Mouse (Mus musculus): ENCODE measurements around the gene Gabrd. TPM values are rescaled to one million over a fixed set of nuclear protein-coding genes. Genes with fewer than 3 reads are reported as not detected.
"Not testable (repeated sequence)": the region's sequence is repeated elsewhere in the genome, so short reads cannot be mapped to it uniquely, and the experiment has no call there.

The Gabrd gene
- polyA plus RNA-seq, 1 experiment from 2014 or later = 1.2 TPM

DNA sequence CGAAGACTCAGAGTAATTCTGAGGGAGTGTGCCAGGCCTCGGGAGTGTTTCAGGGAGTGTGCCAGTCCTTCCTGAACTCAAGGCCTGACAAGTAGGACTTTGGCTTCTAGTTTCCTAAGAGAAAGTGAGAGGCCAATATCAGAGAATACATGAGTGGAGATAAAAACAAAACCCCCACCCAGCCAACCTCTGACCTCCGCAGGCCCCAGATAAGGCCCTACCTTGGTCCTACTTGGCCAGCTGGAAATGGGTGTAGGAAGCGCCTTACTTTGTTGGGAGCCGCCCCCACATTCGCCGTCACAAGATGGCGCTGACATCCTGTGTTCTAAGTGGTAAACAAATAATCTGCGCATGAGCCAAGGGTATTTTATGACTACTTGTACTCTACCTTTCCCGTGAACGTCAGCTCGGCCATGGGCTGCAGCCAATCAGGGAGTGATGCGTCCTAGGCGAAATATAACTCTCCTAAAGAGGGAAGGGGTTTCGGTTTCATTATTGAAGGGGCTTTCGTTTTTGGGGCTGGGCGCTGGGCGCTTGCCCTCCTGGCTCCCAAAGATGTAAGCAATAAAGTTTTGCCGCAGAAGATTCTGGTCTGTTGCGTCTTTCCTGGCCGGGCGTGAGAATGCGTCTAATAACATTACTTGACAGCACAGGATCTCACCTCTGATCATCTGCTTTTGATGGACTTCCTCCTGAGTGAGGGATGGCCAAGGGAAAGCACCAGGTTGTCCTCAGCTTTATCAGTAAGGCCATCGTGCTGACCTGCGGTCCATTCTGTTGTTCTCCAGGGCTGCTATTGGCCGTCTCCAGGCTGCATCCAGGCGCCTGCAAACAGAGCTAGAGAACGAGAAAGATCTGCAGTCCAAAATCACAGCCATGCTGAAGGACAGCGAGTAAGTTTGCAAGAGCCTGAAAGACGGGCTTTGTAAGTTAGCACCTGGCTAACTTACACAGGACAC lies 23.8 kb upstream of the Gabrd start:
- not testable (repeated sequence) for ATAC-seq; H3K4me3 ChIP-seq (ENCODE audit: low read depth, low read length); H3K9me3 ChIP-seq (replicated peaks; ENCODE audit: control insufficient read depth, low read length); H3K4me1 ChIP-seq (ENCODE audit: control insufficient read depth, insufficient read depth, low read length); DNase-seq (ENCODE audit: low spot score); H3K27ac ChIP-seq (ENCODE audit: low read depth, low read length); H3K36me3 ChIP-seq (ENCODE audit: control insufficient read depth, insufficient read depth, low read length); H3K4me2 ChIP-seq (ENCODE audit: low read length); H3K9ac ChIP-seq (ENCODE audit: low read length); H3K27me3 ChIP-seq (replicated peaks; ENCODE audit: control insufficient read depth, insufficient read depth, low read length)
- WGBS = 90% methylated on average over 20 of the region's 30 CpGs

- ATAC-seq (no peak), DNase-seq (ENCODE audit: low spot score) (no peak)
- 91% methylated on average over 3 of the region's 3 CpGs for WGBS
- Histone ChIP-seq H3K4me1 (ENCODE audit: control insufficient read depth, insufficient read depth, low read length) (no peaks in the 10 kb centered on the region), H3K4me2 (ENCODE audit: low read length) (no peak overlapping the region), H3K36me3 (ENCODE audit: control insufficient read depth, insufficient read depth, low read length) (no peaks in the 10 kb centered on the region), H3K27ac (ENCODE audit: low read depth, low read length) (no peak overlapping the region), H3K4me3 (ENCODE audit: low read depth, low read length) (no peak overlapping the region), H3K9ac (ENCODE audit: low read length) (no peak overlapping the region), H3K9me3 (replicated peaks; ENCODE audit: control insufficient read depth, low read length) (no peaks in the 10 kb centered on the region), H3K27me3 (replicated peaks; ENCODE audit: control insufficient read depth, insufficient read depth, low read length) (no peaks in the 10 kb centered on the region)
Measured at GRCm38 (mm10) chr4:155420137-155420536, 22.2 kb upstream of the Gabrd start.

DNA sequence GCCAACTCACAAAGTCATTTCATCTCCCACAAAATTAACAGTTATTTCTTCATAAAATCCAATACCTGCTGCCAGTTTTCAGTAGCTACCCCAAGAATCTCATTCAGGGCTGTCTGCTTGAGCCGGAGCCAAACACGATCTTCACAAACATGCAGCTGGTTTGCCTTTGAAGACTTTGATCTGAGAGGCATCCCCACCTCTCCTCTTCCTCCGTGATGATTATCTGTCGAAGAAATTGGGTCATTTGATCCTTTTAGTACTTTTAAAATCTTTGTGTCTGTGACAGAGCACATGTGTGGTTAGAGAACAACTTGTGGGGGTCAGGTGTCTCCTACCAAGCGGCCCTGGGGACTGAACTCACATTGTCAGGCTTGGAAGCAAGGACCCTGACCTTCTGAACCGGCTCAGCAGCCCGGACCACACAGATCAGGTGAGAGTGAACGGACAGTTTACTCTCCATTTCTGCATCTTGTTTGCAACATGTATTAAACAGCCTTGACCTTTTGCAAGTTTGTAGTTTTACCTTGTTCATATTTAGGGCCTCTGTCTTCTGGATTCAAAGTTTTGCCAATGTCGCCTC lies 16.8 kb upstream of the Gabrd start:
- ATAC-seq (no peak), DNase-seq (ENCODE audit: low spot score) (no peak)
- WGBS = 84% methylated on average over 9 of the region's 9 CpGs
- Histone ChIP-seq H3K4me2 (ENCODE audit: low read length) (no peak overlapping the region), H3K27me3 (replicated peaks; ENCODE audit: control insufficient read depth, insufficient read depth, low read length) (no peaks in the 10 kb centered on the region), H3K36me3 (ENCODE audit: control insufficient read depth, insufficient read depth, low read length) (no peaks in the 10 kb centered on the region), H3K4me1 (ENCODE audit: control insufficient read depth, insufficient read depth, low read length) (peaks cover 3% of the 10 kb centered on the region), H3K9ac (ENCODE audit: low read length) (no peak overlapping the region), H3K4me3 (ENCODE audit: low read depth, low read length) (no peak overlapping the region), H3K27ac (ENCODE audit: low read depth, low read length) (no peak overlapping the region), H3K9me3 (replicated peaks; ENCODE audit: control insufficient read depth, low read length) (no peaks in the 10 kb centered on the region)

DNA sequence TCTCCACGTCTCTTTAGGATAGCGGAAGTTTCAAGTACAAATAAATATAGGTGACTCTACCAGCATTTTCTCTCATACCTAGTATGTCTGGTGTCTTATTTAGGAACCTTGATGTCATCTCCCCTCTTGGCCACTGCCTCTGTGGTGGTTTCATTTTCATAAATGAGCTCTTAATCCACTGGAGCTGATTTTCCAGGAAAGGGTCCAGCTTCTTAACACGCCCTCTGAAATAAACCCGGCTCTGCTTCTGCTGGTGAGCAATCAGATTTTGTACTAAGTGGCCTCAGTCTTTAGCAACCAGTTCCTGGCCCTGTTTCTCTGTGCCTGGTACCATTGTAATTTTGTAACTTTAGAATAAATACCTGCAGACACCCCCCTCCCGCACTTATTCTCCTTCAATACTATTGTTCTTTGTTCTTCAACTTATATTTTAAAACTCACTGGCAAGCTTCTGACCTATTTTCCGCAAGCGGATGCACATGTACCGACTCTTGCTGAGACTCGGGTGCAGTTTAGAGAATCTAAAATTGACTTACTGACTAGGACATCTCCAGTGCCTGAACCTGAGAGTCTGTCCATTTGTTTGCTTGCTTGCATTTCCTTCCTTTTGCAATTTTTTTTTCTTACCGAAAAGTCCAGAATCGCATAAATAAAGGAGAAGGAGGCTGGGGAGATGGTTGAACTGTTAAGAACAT lies 15.9 kb upstream of the Gabrd start:
- Histone ChIP-seq H3K27ac (ENCODE audit: low read depth, low read length) (no peak overlapping the region), H3K4me2 (ENCODE audit: low read length) (no peak overlapping the region), H3K27me3 (replicated peaks; ENCODE audit: control insufficient read depth, insufficient read depth, low read length) (no peaks in the 10 kb centered on the region), H3K36me3 (ENCODE audit: control insufficient read depth, insufficient read depth, low read length) (no peaks in the 10 kb centered on the region), H3K9me3 (replicated peaks; ENCODE audit: control insufficient read depth, low read length) (no peaks in the 10 kb centered on the region), H3K4me1 (ENCODE audit: control insufficient read depth, insufficient read depth, low read length) (peaks cover 3% of the 10 kb centered on the region), H3K9ac (ENCODE audit: low read length) (no peak overlapping the region), H3K4me3 (ENCODE audit: low read depth, low read length) (no peak overlapping the region)
- no peak for DNase-seq (ENCODE audit: low spot score)
- 94% methylated on average over 11 of the region's 11 CpGs for WGBS
- ATAC-seq = no peak

- no peak for ATAC-seq
- no peaks in the 10 kb centered on the region for H3K9me3 ChIP-seq (replicated peaks; ENCODE audit: control insufficient read depth, low read length)
- H3K36me3 ChIP-seq (ENCODE audit: control insufficient read depth, insufficient read depth, low read length) = no peaks in the 10 kb centered on the region
- H3K27ac ChIP-seq (ENCODE audit: low read depth, low read length) = no peak overlapping the region
- 92% methylated on average over 6 of the region's 6 CpGs for WGBS
- H3K4me1 ChIP-seq (ENCODE audit: control insufficient read depth, insufficient read depth, low read length) = peaks cover 7% of the 10 kb centered on the region
- no peak overlapping the region for H3K9ac ChIP-seq (ENCODE audit: low read length)
- no peak overlapping the region for H3K4me3 ChIP-seq (ENCODE audit: low read depth, low read length)
- H3K4me2 ChIP-seq (ENCODE audit: low read length) = no peak overlapping the region
- no peaks in the 10 kb centered on the region for H3K27me3 ChIP-seq (replicated peaks; ENCODE audit: control insufficient read depth, insufficient read depth, low read length)
- DNase-seq (ENCODE audit: low spot score) = no peak
Measured at GRCm38 (mm10) chr4:155412124-155412523, 14.2 kb upstream of the Gabrd start.

DNA sequence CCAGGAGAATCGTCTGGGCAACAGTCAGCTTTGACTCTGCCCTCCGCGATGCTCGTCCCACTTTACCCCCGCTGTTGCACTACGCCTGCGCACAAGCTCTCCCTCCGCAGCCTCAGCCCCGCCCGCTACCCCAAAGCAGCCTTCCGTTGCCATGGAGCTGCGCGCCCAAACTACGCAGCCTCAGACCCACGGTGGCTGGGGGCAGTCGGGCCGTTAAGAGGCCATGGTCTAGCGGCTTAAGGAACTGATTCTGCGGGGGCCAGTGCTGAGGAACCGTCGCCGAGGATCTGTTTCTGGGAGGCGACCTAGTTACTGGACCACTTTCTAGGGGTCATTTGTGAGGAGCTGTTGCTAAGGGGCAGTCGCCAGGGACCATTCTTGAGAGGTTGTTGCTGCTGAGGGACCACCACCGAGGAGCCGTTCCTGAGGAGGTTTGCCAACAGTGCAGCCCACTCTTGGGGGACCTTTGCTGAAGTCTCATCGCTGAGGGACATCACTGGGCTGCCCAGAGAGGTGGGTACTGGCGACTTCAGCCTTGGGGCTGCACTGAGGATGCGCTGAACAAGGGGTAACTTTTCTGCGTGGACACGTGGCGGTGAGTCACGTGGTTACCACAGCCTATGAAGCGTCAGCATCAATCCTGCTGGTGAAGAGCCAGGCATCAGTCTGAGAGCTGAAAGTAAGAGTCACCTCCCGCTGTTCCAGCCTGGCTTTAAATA lies 11.3 kb upstream of the Gabrd start, which contains the start of gene Cfap74:
Gene Cfap74, plus strand, starts transcription at position 133 of the 719 bp plus-strand sequence.
- peak within 1 kb of the TSS; percentile 30; the same call in 1 of the 2 replicates for H3K27ac ChIP-seq (ENCODE audit: low read depth, low read length)

DNA sequence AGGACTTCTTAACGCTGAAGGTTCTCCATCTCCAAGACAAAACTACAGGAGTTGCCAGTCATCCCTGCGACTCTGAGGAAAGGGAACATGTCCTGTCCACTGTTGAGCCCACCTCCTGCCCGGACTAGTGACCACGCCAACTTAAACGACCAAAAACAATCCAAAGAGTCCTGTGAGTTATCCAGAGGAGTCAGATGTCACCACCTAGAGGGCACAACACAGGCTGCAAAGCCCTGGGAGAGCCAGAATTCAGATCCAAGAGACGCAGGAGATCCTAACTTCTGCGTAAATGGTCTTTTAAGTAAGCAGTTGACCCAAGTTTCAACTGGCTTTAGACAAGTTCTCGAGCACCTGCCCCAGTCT lies 10.8 kb upstream of the Gabrd start:
- H3K4me2 ChIP-seq (ENCODE audit: low read length) = peak overlapping the region; percentile 92
- peak overlapping the region; percentile 30; the same call in 1 of the 2 replicates for H3K27ac ChIP-seq (ENCODE audit: low read depth, low read length)
- WGBS = 3% methylated on average over 8 of the region's 8 CpGs
- peak overlapping the region; percentile 54 for H3K4me3 ChIP-seq (ENCODE audit: low read depth, low read length)
- no peaks in the 10 kb centered on the region for H3K9me3 ChIP-seq (replicated peaks; ENCODE audit: control insufficient read depth, low read length)
- no peak for DNase-seq (ENCODE audit: low spot score)
- H3K9ac ChIP-seq (ENCODE audit: low read length) = peak overlapping the region; percentile 57
- H3K4me1 ChIP-seq (ENCODE audit: control insufficient read depth, insufficient read depth, low read length) = peaks cover 7% of the 10 kb centered on the region
- H3K36me3 ChIP-seq (ENCODE audit: control insufficient read depth, insufficient read depth, low read length) = no peaks in the 10 kb centered on the region
- peak; percentile 38 for ATAC-seq
- H3K27me3 ChIP-seq (replicated peaks; ENCODE audit: control insufficient read depth, insufficient read depth, low read length) = no peaks in the 10 kb centered on the region

More for the DNA sequence above, 11.3 kb upstream of the Gabrd start, which contains the start of gene Cfap74:
- under 1% methylated on average over 35 of the region's 35 CpGs for WGBS
- Histone ChIP-seq H3K9ac (ENCODE audit: low read length) (peak within 1 kb of the TSS; percentile 57), H3K9me3 (replicated peaks; ENCODE audit: control insufficient read depth, low read length) (no peaks in the 10 kb centered on the region), H3K4me1 (ENCODE audit: control insufficient read depth, insufficient read depth, low read length) (peaks cover 7% of the 10 kb centered on the region), H3K4me3 (ENCODE audit: low read depth, low read length) (peak within 1 kb of the TSS; percentile 54), H3K4me2 (ENCODE audit: low read length) (peak within 1 kb of the TSS; percentile 92), H3K36me3 (ENCODE audit: control insufficient read depth, insufficient read depth, low read length) (no peaks in the 10 kb centered on the region), H3K27me3 (replicated peaks; ENCODE audit: control insufficient read depth, insufficient read depth, low read length) (no peaks in the 10 kb centered on the region)
- peak; percentile 98 for ATAC-seq
- DNase-seq (ENCODE audit: low spot score) = peak; percentile 92

DNA sequence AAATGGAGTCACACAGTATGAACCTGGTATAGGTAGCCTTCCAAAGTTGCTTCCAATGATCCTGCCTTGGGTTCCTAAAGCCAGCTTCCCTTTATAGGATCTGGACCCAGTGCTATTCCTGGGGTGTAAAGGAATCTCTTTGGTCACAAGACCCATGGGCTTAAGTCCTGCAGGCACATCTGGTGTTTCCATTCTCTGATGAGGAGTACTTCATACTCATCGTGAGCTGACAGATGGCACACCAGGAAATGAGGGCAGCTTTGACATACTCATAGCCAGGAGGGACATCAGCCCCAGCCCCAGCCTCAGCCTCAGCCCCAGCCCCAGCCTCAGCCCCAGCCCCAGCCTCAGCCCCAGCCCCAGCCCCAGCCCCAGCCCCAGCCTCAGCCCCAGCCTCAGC lies 4.6 kb upstream of the Gabrd start:
- no peak for ATAC-seq
- 79% methylated on average over 1 of the region's 1 CpGs for WGBS
- no peak overlapping the region for H3K4me3 ChIP-seq (ENCODE audit: low read depth, low read length)

More for the DNA sequence above, 4.6 kb upstream of the Gabrd start:
- Histone ChIP-seq H3K4me1 (ENCODE audit: control insufficient read depth, insufficient read depth, low read length) (no peaks in the 10 kb centered on the region; the same call in 1 of the 2 replicates), H3K27me3 (replicated peaks; ENCODE audit: control insufficient read depth, insufficient read depth, low read length) (peaks cover 22% of the 10 kb centered on the region), H3K4me2 (ENCODE audit: low read length) (no peak overlapping the region), H3K27ac (ENCODE audit: low read depth, low read length) (no peak overlapping the region), H3K9me3 (replicated peaks; ENCODE audit: control insufficient read depth, low read length) (no peaks in the 10 kb centered on the region), H3K36me3 (ENCODE audit: control insufficient read depth, insufficient read depth, low read length) (no peaks in the 10 kb centered on the region), H3K9ac (ENCODE audit: low read length) (no peak overlapping the region)
- DNase-seq (ENCODE audit: low spot score) = no peak
